Mouse (Mus musculus) MEL (cell line): ENCODE measurements around the gene Atp8b5. TPM values are rescaled to one million over a fixed set of nuclear protein-coding genes. Genes with fewer than 3 reads are reported as not detected.

ENCODE experiments used
- DNase-seq: peaks from one replicate; pipeline ENCODE4 v3.0.0; 2011; ENCODE audit warnings: low read depth, low spot score
- H3K27ac ChIP-seq: 2 replicates; pipeline ENCODE4 v1.5.1; 2012; ENCODE audit warnings: low read depth, mild to moderate bottlenecking, control low read depth, low read length, moderate library complexity; ENCODE audit not compliant: control insufficient read depth
- H3K27me3 ChIP-seq, 2 experiments: fragments of 150-350 bp in 1 of 2; sonication (generic) in 1 of 2; 2 replicates each; pipeline ENCODE4 v1.6.1; 2012; ENCODE audit warnings: low read length in 2 of 2, mild to moderate bottlenecking in 2 of 2, improper control_type of control experiment in 1 of 2, moderate library complexity in 1 of 2; ENCODE audit not compliant: insufficient read depth in 2 of 2, control insufficient read depth in 1 of 2
- H3K36me3 ChIP-seq, 2 experiments: 2 replicates each; pipeline ENCODE4 v1.6.1; 2012 to 2014; ENCODE audit warnings: low read length in 2 of 2, improper control_type of control experiment in 1 of 2, inconsistent platforms in 1 of 2, mild to moderate bottlenecking in 1 of 2; ENCODE audit not compliant: insufficient read depth in 2 of 2, control insufficient read depth in 1 of 2
- H3K4me1 ChIP-seq, 2 experiments: fragments of 150-350 bp in 1 of 2; sonication (generic) in 1 of 2; 2 replicates each; pipeline ENCODE4 v1.6.1; 2012; ENCODE audit warnings: low read length in 2 of 2, improper control_type of control experiment in 1 of 2, mild to moderate bottlenecking in 1 of 2; ENCODE audit not compliant: insufficient read depth in 2 of 2, control insufficient read depth in 1 of 2
- H3K4me3 ChIP-seq, 2 experiments: fragments of 150-350 bp in 1 of 2; sonication (generic) in 1 of 2; 2 replicates each; pipeline ENCODE4 v1.5.1; 2012; ENCODE audit warnings: low read depth in 2 of 2, low read length in 2 of 2, mild to moderate bottlenecking in 2 of 2, moderate library complexity in 2 of 2, control low read depth in 1 of 2, improper control_type of control experiment in 1 of 2; ENCODE audit not compliant: control insufficient read depth in 1 of 2, insufficient read depth in 1 of 2
- H3K79me2 ChIP-seq: 2 replicates; pipeline ENCODE4 v1.6.1; 2012; ENCODE audit warnings: mild to moderate bottlenecking, low read length, moderate library complexity; ENCODE audit not compliant: control insufficient read depth, poor library complexity, insufficient read depth
- H3K9ac ChIP-seq: 2 replicates; pipeline ENCODE4 v1.6.1; 2012; ENCODE audit warnings: low read depth, mild to moderate bottlenecking, control low read depth, low read length, moderate library complexity; ENCODE audit not compliant: control insufficient read depth, poor library complexity, severe bottlenecking
- H3K9me3 ChIP-seq: fragments of 150-350 bp; sonication (generic); replicated peaks from 2 replicates; pipeline ENCODE4 v1.6.1; 2012; ENCODE audit warnings: mild to moderate bottlenecking, low read length, improper control_type of control experiment, moderate library complexity; ENCODE audit not compliant: insufficient read depth
- CHD2 ChIP-seq: IDR thresholded peaks from 2 replicates; pipeline ENCODE4 v1.6.1; 2011; ENCODE audit warnings: low read length, improper control_type of control experiment
- CTCF ChIP-seq, 3 experiments: IDR thresholded peaks in 2 of 3; conservative IDR thresholded peaks in 1 of 3; 2 replicates each; pipeline ENCODE4 v1.5.1; 2011 to 2012; ENCODE audit warnings: low read length in 3 of 3, low read depth in 2 of 3, mild to moderate bottlenecking in 2 of 3, improper control_type of control experiment in 1 of 3, inconsistent platforms in 1 of 3, mixed read lengths in 1 of 3, moderate library complexity in 1 of 3; ENCODE audit not compliant: control insufficient read depth in 1 of 3, insufficient read depth in 1 of 3, poor library complexity in 1 of 3, severe bottlenecking in 1 of 3
- ELF1 ChIP-seq: IDR thresholded peaks from 2 replicates; pipeline ENCODE4 v1.6.1; 2014; ENCODE audit warnings: low read depth, mild to moderate bottlenecking, inconsistent platforms, low read length, improper control_type of control experiment, moderate library complexity
- EP300 ChIP-seq, 2 experiments: IDR thresholded peaks; 2 replicates each; pipeline ENCODE4 v1.6.1; 2011; ENCODE audit warnings: improper control_type of control experiment in 2 of 2, low read length in 2 of 2, low read depth in 1 of 2, mild to moderate bottlenecking in 1 of 2
- ETS1 ChIP-seq: IDR thresholded peaks from 2 replicates; pipeline ENCODE4 v1.6.1; 2012; ENCODE audit warnings: low read depth, mild to moderate bottlenecking, inconsistent platforms, low read length, improper control_type of control experiment, moderate library complexity
- GATA1 ChIP-seq: IDR thresholded peaks from 2 replicates; pipeline ENCODE4 v1.6.1; 2011; ENCODE audit warnings: low read depth, low read length, improper control_type of control experiment
- JUND ChIP-seq: IDR thresholded peaks from 2 replicates; pipeline ENCODE4 v1.6.1; 2011; ENCODE audit warnings: low read depth, mild to moderate bottlenecking, improper control_type of control experiment, low read length
- MAZ ChIP-seq: IDR thresholded peaks from 2 replicates; pipeline ENCODE4 v1.6.1; 2012; ENCODE audit warnings: low read depth, mild to moderate bottlenecking, inconsistent platforms, low read length, improper control_type of control experiment
- MXI1 ChIP-seq: IDR thresholded peaks from 2 replicates; pipeline ENCODE4 v1.6.1; 2011; ENCODE audit warnings: mild to moderate bottlenecking, low read depth, low read length, improper control_type of control experiment
- MYC ChIP-seq: IDR thresholded peaks from 2 replicates; pipeline ENCODE4 v1.6.1; 2011; ENCODE audit warnings: low read depth, mild to moderate bottlenecking, low read length, improper control_type of control experiment, moderate library complexity
- RAD21 ChIP-seq: IDR thresholded peaks from 2 replicates; pipeline ENCODE4 v1.6.1; 2011; ENCODE audit warnings: mild to moderate bottlenecking, low read depth, low read length, improper control_type of control experiment
- SIN3A ChIP-seq: IDR thresholded peaks from 2 replicates; pipeline ENCODE4 v1.6.1; 2012; ENCODE audit warnings: low read length, improper control_type of control experiment, inconsistent platforms
- SMC3 ChIP-seq: IDR thresholded peaks from 2 replicates; pipeline ENCODE4 v1.6.1; 2011; ENCODE audit warnings: low read depth, low read length, improper control_type of control experiment
- TCF12 ChIP-seq: IDR thresholded peaks from 2 replicates; pipeline ENCODE4 v1.6.1; 2014; ENCODE audit warnings: low read depth, mild to moderate bottlenecking, inconsistent platforms, low read length, improper control_type of control experiment, moderate library complexity
- ZC3H11A ChIP-seq: IDR thresholded peaks from 2 replicates; pipeline ENCODE4 v1.6.1; 2012; ENCODE audit warnings: low read depth, mild to moderate bottlenecking, inconsistent platforms, low read length, improper control_type of control experiment
- polyA plus RNA-seq, 2 experiments: library from polyadenylated mRNA; stranded (reverse) in 1 of 2; unstranded in 1 of 2; fragments of >175 nt in 1 of 2; fragments of >200 nt in 1 of 2; gene quantifications; 2 replicates each; pipeline versions ENCODE4 v1.2.1 to v1.2.4; 2012; ENCODE audit warnings: low replicate concordance in 2 of 2, low read depth in 1 of 2; ENCODE audit not compliant: insufficient read length in 2 of 2, insufficient read depth in 1 of 2, missing spikeins in 1 of 2
- total RNA-seq: library from RNA; depleted of rRNA; stranded (reverse); fragments of 300-350 nt; gene quantifications from 2 replicates; pipeline ENCODE4 v1.2.3, GENCODE M21; 2012

Gene Atp8b5
- total and polyA plus RNA-seq, 3 experiments, result 4.9 to 5.0 TPM; not detected in 1

DNA sequence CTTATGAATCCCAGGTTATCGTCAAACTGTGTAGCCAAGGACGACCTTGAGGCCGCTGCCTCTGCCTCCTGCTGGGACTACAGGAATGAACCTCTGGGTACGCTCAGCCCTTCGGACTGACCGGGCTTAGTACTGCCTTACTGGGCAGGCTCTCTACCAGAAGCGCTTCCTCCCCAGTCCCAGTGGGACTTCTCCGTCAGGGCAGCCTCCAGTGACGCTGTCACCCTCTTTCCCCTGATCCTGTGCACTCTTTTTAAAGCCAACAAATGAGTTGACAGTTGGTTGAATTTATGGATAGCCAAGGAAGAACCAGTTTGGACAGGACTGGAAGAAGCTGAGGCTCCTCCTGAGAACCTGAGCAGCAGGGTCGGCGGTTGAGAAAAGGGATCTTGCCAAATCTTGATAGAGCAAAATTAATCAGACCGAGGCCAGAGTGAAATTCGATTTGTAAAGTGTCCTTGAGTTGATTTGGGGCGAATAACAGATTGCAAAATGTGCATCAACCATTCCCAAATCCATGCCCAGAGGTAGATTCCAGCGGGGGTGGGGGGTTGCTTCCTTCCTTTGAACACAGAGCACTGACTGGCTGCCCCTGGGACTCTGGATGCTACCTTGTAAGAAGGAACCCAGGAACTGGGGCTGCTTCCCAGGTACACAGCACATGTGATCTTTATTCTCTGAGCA lies 152.2 kb downstream of the Atp8b5 start (continued):
- TF ChIP-seq MAZ, result no peak
- peak; percentile 5; the same call in 1 of the 2 replicates for TF ChIP-seq ETS1
- no peak for TF ChIP-seq ELF1
- TF ChIP-seq JUND, result no peak

DNA sequence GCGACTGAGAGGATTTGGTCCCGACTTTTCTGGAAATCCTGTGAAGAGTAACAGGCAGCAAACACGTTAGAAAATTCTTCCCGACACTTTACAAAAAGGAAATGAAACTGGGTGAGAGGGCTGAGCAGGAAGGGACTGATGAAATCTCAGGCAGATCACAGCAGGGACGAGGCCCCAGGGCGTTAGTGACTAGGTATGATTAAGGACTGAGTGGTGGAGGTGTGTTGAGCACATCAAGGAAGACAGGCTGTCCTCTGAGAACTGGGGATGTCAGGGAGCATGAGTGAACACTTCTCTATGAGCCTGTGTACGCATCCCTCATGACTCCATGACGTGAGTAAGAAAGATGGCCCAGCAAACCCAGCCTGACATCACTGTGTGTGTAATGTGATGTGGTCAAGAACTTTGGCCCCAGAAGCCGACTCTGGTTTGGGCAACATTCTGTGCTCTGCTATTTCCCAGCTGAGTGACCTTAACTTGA lies 152.9 kb downstream of the Atp8b5 start:
- Histone ChIP-seq H3K27me3 (no peaks in the 10 kb centered on the region), H3K36me3 (peaks cover 0 to 30% of the 10 kb centered on the region in 2 experiments; a peak in 3 of 4 replicates), H3K79me2 (no peaks in the 10 kb centered on the region; the same call in 1 of the 2 replicates), H3K4me3 (no peak overlapping the region)
- peak; percentile 28 for DNase-seq
- TF ChIP-seq MXI1 (0 out of 2 replicates have a peak, but pooled peaks have one; percentile 7), CHD2 (no peak)
- TF ChIP-seq, all 39 proteins: peak for 1
- peaks cover 9 to 33% of the 10 kb centered on the region in 2 experiments for H3K4me1 ChIP-seq
- H3K27ac ChIP-seq, result no peak overlapping the region
- no peaks in the 10 kb centered on the region for H3K9me3 ChIP-seq
- no peak overlapping the region for H3K9ac ChIP-seq

GRCm38 (mm10) chr4:43420305-43420704 lies 153.3 kb downstream of the Atp8b5 start:
- no peak overlapping the region for H3K27ac ChIP-seq
- H3K27me3 ChIP-seq, result no peaks in the 10 kb centered on the region
- TF ChIP-seq ZC3H11A, result peak; percentile 97
- peak; percentile 92 for TF ChIP-seq RAD21
- peak; percentile 84 to 95 (median 85) for TF ChIP-seq CTCF (IDR thresholded peaks at IDR 0.05 in 2 of 3, conservative IDR thresholded peaks at IDR 0.05 in 1 of 3; ENCODE audit: control insufficient read depth in 1 of 3, insufficient read depth in 1 of 3, low read depth in 2 of 3, low read length in 3 of 3, poor library complexity in 1 of 3, severe bottlenecking in 1 of 3)
- peak; percentile 44; the same call in 1 of the 2 replicates for TF ChIP-seq SIN3A
- TF ChIP-seq SMC3, result peak; percentile 99
- peak; percentile 45; the same call in 1 of the 2 replicates for TF ChIP-seq MYC
- TF ChIP-seq GATA1, result 0 out of 2 replicates have a peak, but pooled peaks have one; percentile 24
- peak; percentile 35; the same call in 1 of the 2 replicates for TF ChIP-seq MXI1
- TF ChIP-seq TCF12, result no peak
- no peak for TF ChIP-seq MAZ
- TF ChIP-seq EP300 (IDR thresholded peaks at IDR 0.05; ENCODE audit: low read depth in 1 of 2, low read length in 2 of 2), result no peak
- H3K4me3 ChIP-seq, result no peak overlapping the region
- peak; percentile 88 for DNase-seq
- peaks cover 9 to 33% of the 10 kb centered on the region in 2 experiments for H3K4me1 ChIP-seq
- H3K9me3 ChIP-seq, result no peaks in the 10 kb centered on the region
- H3K79me2 ChIP-seq, result no peaks in the 10 kb centered on the region; the same call in 1 of the 2 replicates
- H3K36me3 ChIP-seq, result peaks cover 0 to 30% of the 10 kb centered on the region in 2 experiments; a peak in 3 of 4 replicates
- no peak overlapping the region for H3K9ac ChIP-seq
